Mouse (Mus musculus) layer of hippocampus, adult 2 months (tissue): ENCODE measurements at regions not wholly inside any gene's neighbourhood (a gene's known extent, or its start where the extent isn't known, plus 50 kb on each side); places are given as distances from the start of the nearest gene placed in this dataset.

ENCODE experiments used
- DNase-seq, 2 experiments: peaks; one replicate each; pipeline ENCODE4 v3.0.0; 2022; ENCODE audit warnings: low spot score in 2 of 2
- H3K27ac ChIP-seq: fragments of 200-600 bp; 2 replicates; pipeline ENCODE4 v1.8.1; 2022
- H3K4me3 ChIP-seq: fragments of 200-600 bp; 2 replicates; pipeline ENCODE4 v1.8.1; 2022; ENCODE audit warnings: mild to moderate bottlenecking
- CTCF ChIP-seq: fragments of 200-600 bp; conservative IDR thresholded peaks from 2 replicates; pipeline ENCODE4 v1.8.1; 2022; ENCODE audit warnings: antibody characterized with exemption, mild to moderate bottlenecking, moderate library complexity

DNA sequence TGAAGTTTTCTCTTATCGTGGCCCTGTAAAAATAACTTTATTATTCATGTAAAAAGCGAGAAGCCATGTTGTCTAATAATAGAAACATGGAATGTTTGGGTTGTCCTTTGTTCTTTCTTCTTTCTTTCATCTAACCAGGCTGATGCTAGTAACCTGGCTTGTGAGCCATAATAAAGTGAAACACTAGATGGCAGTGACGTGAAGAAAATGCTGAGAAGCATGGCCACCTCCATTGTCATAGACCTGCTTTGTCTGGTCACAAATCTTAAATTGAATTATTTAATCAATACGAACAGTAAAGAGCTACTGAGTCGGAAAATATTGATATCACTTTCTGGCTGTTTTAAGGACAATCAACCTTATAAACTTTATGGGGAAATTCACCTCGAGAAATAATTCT, 338.0 kb upstream of the Sphkap start:
- peak; percentile 90 for TF ChIP-seq CTCF
- Histone ChIP-seq H3K27ac (no peak overlapping the region), H3K4me3 (no peak overlapping the region)
- DNase-seq: peak; percentile 67 to 72

DNA sequence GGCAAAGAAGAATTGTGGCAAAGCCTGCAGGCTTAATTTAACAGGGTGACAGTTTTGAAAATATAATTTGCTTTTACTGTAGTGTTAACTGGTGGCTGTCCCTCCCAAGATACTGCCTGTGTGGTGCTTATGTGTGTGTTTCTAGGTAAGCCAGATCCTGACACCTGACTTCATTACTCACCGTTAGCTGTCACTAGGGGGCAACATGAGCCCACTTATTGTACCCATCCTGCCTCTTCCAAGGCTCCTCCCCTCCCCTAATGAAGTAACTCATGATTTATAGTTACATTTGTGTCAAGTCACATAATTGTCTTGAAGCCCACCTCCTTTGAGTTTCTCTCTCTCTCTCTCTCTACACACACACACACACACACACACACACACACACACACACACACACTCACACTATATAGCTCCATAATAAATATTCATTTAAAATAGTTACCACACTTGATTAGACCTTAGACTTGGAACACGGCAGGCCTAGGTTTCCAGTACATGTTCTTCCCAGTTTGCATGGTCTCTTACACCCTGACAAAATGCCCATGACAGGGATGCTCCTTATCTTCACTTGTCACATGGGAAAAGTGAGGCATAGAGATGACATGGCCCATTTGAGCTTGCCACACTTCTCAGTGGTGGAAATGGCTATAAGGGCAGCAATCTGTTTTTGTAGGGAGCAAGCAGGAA, 328.6 kb upstream of the Sphkap start:
- peak; percentile 24 to 47 for DNase-seq
- Histone ChIP-seq H3K4me3 (no peak overlapping the region), H3K27ac (no peak overlapping the region)
- peak; percentile 73 for TF ChIP-seq CTCF

DNA sequence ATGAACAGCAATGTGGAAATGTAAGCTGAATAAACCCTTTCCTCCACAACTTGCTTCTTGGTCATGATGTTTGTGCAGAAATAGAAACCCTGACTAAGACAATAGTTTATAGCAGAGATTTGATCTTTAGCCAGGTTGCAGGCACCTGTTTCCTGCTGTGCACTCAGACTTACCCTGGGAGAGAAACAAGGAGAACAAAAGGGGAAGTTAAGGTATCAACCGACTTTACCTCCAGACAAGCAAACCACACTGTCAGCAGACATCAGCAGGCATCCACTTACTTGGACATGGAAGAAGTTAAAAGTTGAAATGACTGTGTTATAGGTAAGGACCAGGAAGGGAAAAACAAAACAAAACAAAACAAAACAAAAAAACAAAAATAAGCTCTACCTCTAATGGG, 323.7 kb upstream of the Sphkap start:
- no peak overlapping the region for H3K4me3 ChIP-seq
- TF ChIP-seq CTCF: no peak
- DNase-seq: no peak
- no peak overlapping the region for H3K27ac ChIP-seq

DNA sequence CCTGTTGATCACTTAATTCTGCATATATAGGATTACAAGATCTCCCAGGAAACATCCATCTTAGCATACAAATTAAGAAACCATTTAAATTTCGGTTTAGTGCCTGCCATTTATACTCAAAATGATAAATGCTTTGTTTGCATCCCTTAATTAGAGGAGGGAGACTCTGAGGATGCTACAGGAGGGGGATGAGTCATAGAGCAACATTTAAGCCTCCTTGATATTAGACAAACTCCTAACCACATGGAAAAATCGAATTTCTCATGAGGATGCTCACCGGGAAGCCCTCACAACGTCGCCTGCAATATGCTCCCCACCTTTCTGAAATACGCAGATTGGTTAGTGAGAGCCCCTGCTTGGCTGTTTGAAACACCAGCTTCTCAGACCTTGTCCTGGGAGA, 320.8 kb upstream of the Sphkap start:
- no peak for DNase-seq
- TF ChIP-seq CTCF: no peak
- H3K27ac ChIP-seq: no peak overlapping the region
- no peak overlapping the region for H3K4me3 ChIP-seq

DNA sequence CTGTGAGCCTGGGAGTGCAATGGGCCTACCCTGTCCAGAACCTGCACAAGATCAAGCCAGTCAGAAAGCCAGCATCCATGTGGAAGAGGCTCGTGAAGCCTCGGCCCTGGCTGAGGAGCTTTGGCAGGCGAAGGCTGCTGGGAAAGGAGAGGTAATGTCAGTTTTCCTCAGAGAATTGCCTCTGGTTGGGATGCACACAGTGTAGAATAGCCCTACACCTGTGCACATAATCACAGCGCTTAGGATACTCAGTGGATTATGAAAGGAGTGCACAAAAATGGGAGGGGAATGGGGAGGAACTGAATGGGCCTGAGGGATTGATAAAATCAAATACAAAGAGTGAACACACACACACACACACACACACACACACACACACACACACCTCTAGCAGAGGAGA, 319.9 kb upstream of the Sphkap start:
- H3K4me3 ChIP-seq: no peak overlapping the region
- DNase-seq: no peak

DNA sequence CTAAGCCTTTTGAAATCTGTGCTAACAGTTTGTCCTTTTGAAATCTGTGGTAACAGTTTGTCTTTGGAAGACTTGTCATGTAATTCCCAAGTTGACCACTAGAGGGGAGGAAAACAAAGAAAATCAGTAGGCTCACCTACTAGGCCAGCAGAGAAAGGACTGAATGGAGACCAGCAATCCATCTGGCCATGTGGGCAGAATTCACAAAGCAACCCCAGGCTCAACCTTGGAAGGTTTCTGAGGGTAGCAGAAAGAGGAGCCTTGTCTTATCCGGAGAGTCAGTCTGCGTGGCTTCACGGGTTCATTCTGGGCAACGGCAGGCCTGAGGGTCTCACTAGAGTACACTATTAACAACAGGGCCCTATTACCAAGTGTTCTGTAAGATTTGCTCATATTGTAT, 319.2 kb upstream of the Sphkap start:
- peak; percentile 88 for TF ChIP-seq CTCF
- no peak overlapping the region for H3K4me3 ChIP-seq
- DNase-seq: peak; percentile 55 to 58
- H3K27ac ChIP-seq: no peak overlapping the region

More for the DNA sequence above, 319.9 kb upstream of the Sphkap start:
- no peak overlapping the region for H3K27ac ChIP-seq
- no peak for TF ChIP-seq CTCF

DNA sequence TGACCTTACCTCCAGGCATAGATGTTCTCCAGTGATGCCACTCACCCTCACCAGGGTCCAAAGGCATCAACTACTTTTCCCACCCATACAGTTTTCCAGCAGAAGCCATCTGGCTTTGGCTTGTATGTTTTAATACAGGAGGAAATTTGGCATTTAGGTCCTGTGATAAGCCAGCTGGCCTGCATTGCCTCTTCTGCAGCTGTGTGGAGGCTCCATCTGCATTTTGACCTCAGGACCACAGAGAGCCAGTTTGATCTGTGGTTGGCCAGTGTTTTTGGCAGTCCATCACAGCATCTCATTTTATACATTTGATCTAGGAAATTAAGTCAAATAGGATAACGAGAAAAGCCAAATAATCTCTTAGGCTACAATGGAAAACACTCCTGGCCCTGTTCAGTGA, 315.1 kb upstream of the Sphkap start:
- H3K27ac ChIP-seq: no peak overlapping the region
- no peak overlapping the region for H3K4me3 ChIP-seq
- DNase-seq: no peak
- no peak for TF ChIP-seq CTCF

DNA sequence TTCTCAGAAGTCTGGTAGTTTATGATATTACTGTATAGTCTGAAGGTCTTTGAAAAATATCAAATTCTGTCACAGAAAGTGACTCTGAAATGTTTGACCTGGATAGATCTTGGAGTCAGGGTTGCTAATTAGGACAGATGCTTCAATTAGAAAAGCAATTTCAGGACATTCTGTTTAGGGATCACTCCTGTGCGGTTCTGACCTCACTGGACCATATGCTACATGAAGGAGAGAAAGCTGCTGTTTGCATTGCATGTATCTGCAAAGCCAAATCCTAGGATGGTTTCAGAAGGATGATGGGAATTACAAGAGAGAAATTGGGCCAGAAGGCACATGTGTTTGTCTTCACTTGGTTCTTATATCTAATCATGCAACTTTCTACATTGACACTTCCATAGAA, 312.2 kb upstream of the Sphkap start:
- TF ChIP-seq CTCF: no peak
- Histone ChIP-seq H3K4me3 (no peak overlapping the region), H3K27ac (no peak overlapping the region)
- DNase-seq: no peak

DNA sequence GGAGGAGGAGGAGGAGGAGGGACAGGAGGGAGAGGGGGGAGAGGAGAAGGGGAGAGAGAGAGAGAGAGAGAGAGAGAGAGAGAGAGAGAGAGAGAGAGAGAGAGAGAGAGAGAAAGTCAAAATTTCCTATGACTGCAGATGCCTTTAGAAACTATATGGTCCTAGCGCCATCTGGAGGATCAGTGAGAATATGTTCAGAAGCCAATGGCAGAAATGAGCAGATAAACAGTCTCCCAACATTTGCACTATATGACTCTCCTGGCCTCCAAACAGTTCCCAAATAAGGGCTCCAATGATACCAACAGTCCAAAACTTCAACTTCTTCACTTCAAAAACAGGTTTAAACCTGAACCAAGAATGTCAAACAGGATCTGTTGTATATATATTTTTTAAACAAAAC, 309.1 kb upstream of the Sphkap start:
- peak; percentile 67 to 76 for DNase-seq
- Histone ChIP-seq H3K4me3 (no peak overlapping the region), H3K27ac (no peak overlapping the region)
- peak; percentile 77 for TF ChIP-seq CTCF

DNA sequence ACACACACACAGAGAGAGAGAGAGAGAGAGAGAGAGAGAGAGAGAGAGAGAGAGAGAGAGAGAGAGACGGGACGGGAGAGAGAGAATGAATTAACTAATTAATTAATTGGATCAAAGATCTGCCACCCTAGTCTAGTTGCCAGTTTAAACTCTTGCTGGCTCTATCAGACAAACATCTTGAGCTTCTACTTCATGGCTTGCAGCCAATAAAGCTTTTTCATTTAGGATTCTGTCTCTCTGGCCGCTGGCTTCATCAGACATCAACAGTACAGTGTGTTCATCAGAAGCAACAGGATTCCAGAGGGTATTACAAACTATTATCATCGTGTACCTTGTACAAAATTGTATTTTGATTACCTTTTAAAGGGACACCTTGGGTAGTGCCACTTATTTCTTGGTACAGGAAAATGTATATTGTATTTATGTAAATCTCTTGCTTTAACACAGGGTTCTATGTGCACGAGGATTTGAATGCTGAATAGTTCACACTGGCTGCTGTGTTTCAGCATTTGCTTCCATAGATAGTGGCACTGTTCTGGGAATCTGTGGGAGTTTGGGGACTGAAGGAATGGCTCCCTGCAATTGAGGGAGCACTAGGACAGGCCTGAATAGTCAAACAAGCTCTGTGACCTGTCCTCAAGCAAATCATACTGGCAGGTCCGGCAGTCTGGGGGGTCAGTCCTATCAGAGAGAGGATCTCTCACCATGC, 293.9 kb upstream of the Sphkap start:
- H3K4me3 ChIP-seq: no peak overlapping the region
- H3K27ac ChIP-seq: no peak overlapping the region
- DNase-seq: no peak
- TF ChIP-seq CTCF: no peak

DNA sequence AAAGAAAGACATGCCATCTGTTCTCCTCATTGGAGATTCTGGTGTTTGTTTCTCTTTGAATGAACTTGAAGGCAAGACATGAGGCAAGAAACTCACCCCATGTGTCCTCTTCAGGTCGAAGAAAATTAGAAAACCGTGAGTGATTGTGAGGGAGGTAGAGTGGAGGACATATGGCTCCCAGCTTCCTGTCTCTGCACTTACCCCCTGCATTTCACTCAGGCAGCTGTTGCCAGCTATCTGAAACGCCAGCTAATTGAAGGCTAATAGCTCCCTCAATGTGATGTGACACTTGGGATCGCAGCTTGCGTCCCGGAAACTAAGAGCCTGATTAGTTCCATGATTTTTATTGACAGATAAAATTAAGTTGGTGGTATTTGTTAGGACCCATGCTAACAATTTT, 289.4 kb upstream of the Sphkap start:
- no peak for TF ChIP-seq CTCF
- Histone ChIP-seq H3K27ac (no peak overlapping the region), H3K4me3 (no peak overlapping the region)
- DNase-seq: no peak

DNA sequence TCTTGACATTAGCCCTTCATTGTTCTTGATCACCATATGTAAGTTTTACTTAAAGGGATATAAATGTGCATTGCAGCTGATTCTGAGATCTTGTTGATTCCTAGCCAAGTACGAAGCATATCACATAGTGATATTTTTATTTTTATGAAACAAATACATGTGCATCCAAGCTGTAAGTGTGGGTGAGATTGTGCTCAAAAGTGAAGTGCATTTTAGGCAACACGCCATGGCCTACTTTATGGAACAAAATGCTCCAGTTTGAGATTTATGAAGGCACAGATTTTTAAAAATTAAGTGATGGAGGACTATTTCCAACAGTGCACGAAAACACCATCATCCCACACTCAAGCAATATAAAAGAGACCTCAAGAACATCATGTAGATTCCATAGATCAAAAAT, 277.2 kb upstream of the Sphkap start:
- no peak for TF ChIP-seq CTCF
- peak in 1 of 2 experiments; percentile 32 for DNase-seq
- peak overlapping the region; percentile 68; the same call in 1 of the 2 replicates for H3K27ac ChIP-seq
- no peak overlapping the region for H3K4me3 ChIP-seq

DNA sequence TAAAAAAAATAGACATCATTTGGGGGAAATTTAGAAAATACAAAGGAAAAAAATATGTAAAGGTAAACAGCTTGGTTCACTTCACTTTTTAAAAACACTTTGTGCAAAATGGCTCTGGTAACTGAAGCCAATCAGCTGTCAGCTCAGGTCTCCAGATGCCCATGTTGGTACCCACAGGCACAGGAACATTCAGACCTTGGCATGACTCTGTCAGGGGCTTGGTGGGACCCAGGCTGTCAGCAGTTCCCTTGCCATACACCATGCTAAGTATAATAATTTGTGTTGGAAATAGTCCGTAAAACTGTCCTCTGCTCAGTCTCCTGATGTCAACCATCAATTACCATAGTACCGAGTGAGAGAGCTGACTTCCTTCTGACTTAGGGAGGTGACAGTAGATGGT, 257.3 kb upstream of the Sphkap start:
- no peak for TF ChIP-seq CTCF
- DNase-seq: peak in 1 of 2 experiments; percentile 15

More for the DNA sequence above, 257.3 kb upstream of the Sphkap start:
- Histone ChIP-seq H3K4me3 (no peak overlapping the region), H3K27ac (peak overlapping the region; percentile 33; the same call in 1 of the 2 replicates)
